Mouse (Mus musculus) liver, adult 2 months (tissue): Measurements from ENCODE around the gene Vav2. TPM values are rescaled to one million over a fixed set of nuclear protein-coding genes. Genes with fewer than 3 reads are reported as not detected.
A peak's percentile ranks its signal among the peaks of the same experiment; 100 is the strongest.

ENCODE experiments used
- DNase-seq: peaks from one replicate; pipeline ENCODE4 v3.0.0-alpha.2; 2011; ENCODE audit warnings: low read depth, low spot score; ENCODE audit errors: extremely low read depth
- H3K27ac ChIP-seq: fragments of 200-500 bp; replicated peaks from 2 replicates; pipeline ENCODE4 v1.5.1; 2012; ENCODE audit warnings: low read depth, mild to moderate bottlenecking, control low read depth, inconsistent platforms, low read length; ENCODE audit not compliant: insufficient read depth
- H3K27me3 ChIP-seq: fragments of 200-500 bp; 2 replicates; pipeline ENCODE4 v1.6.1; 2012; ENCODE audit warnings: mild to moderate bottlenecking, moderate library complexity, low read length, inconsistent platforms; ENCODE audit not compliant: control insufficient read depth, insufficient read depth
- H3K36me3 ChIP-seq: fragments of 200-500 bp; 2 replicates; pipeline ENCODE4 v1.6.1; 2012; ENCODE audit warnings: low read length, inconsistent platforms; ENCODE audit not compliant: control insufficient read depth, insufficient read depth
- H3K4me1 ChIP-seq: fragments of 200-500 bp; 2 replicates; pipeline ENCODE4 v1.6.1; 2011; ENCODE audit warnings: low read length; ENCODE audit not compliant: control insufficient read depth, insufficient read depth
- H3K4me3 ChIP-seq: fragments of 200-500 bp; 2 replicates; pipeline ENCODE4 v1.5.1; 2011; ENCODE audit warnings: low read depth, mild to moderate bottlenecking, control low read depth, low read length, moderate library complexity; ENCODE audit not compliant: insufficient read depth
- H3K79me2 ChIP-seq: fragments of 200-500 bp; 2 replicates; pipeline ENCODE4 v1.6.1; 2012; ENCODE audit warnings: inconsistent platforms, mild to moderate bottlenecking, low read length, moderate library complexity; ENCODE audit not compliant: control insufficient read depth, insufficient read depth
- H3K9ac ChIP-seq: fragments of 200-500 bp; 2 replicates; pipeline ENCODE4 v1.6.1; 2012; ENCODE audit warnings: low read depth, mild to moderate bottlenecking, control low read depth, inconsistent platforms, low read length
- CTCF ChIP-seq: fragments of 200-500 bp; IDR thresholded peaks from 2 replicates; pipeline ENCODE4 v1.5.1; 2011; ENCODE audit warnings: low read depth, low read length, control low read depth
- POLR2A ChIP-seq: fragments of 200-500 bp; IDR thresholded peaks from 2 replicates; pipeline ENCODE4 v1.6.1; 2011; ENCODE audit warnings: low read length, control low read depth; ENCODE audit not compliant: insufficient read depth; ENCODE audit errors: extremely low read depth
- WGBS: fragments of 180-500 bp; shearing (Covaris S2); methylation state at CpG from one replicate; pipeline ENCODE4 v1.1.7; 2018; 5-methylcytosine and 5-hydroxymethylcytosine counted together
- polyA plus RNA-seq: library from polyadenylated mRNA; depleted of rRNA; stranded (reverse); fragments of >200 nt; gene quantifications from 2 replicates; pipeline ENCODE4 v1.2.3, GENCODE M21; 2012
- total RNA-seq: library from RNA; depleted of rRNA; stranded (reverse); fragments of >200 nt; gene quantifications from 2 replicates; pipeline ENCODE4 v1.2.3, GENCODE M21; 2014

Vav2 gene
- total and polyA plus RNA-seq, 2 experiments = 17.6 to 26.0 TPM

DNA sequence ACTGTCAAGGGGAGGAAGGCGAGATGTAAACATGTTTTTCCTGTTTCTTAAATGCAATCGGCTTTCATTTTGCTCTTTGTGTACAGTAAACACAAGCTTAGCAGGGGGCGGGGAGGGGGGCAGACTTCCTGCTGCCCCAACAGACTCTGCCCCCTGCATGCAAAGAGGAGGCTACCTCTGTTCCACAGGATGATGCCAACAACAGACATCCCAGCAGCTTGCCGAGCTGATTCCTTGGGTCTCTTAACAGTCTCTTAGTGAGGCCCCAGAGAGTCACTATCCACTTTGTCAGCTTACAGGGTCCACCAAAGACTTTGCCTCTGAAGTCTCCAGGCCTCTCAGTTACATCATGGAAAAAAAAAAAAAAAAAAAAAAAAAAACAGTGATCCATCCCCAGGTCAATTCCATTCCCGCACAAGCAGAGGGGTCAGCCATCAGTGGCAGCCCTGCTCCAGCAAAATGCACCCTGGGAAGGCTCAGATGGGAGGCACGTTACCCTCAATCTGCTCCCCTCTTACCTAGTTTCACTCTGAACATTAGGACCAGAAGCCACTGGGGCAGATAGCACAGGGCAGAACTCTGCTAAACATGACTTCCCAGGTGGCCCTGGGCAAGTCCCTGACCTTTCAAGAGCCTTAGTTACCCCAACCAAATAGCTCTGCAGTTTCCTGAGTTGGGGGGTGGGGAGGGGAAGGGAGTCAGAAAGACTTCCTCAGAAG is 22.3 kb downstream of the Vav2 start:
- peaks cover 30% of the 10 kb centered on the region for H3K4me1 ChIP-seq
- peak overlapping the region; percentile 30 for H3K27ac ChIP-seq

DNA sequence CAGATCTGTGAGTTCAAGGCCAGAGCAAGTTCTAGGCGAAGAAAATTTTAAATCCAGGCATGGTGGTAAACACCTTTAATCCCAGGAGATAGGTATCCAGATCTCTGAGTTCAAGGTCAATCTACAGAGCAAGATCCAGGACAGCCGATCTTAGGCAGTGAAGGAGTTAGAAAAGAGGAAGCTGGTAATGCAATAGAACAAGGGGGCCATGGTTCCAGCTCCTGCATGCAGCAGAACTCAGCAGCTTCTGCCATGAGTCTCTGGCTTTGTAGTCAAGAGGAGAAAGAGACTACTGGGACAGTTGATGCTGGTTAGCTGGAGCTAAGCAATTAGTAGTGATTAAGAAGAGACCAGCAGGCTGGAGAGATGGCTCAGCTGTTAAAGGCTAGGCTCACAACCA is 25.3 kb downstream of the Vav2 start:
- Histone ChIP-seq H3K4me1 (peaks cover 19% of the 10 kb centered on the region), H3K79me2 (peaks cover 62% of the 10 kb centered on the region), H3K4me3 (no peak overlapping the region), H3K27ac (no peak overlapping the region), H3K36me3 (no peaks in the 10 kb centered on the region), H3K9ac (no peak overlapping the region), H3K27me3 (no peaks in the 10 kb centered on the region)
- WGBS = 82% methylated on average over 2 of the region's 2 CpGs
- DNase-seq = no peak
- TF ChIP-seq POLR2A = no peak
- TF ChIP-seq CTCF = no peak

More for the DNA sequence above, 22.3 kb downstream of the Vav2 start:
- H3K79me2 ChIP-seq = peaks cover 63% of the 10 kb centered on the region
- no peaks in the 10 kb centered on the region for H3K36me3 ChIP-seq
- TF ChIP-seq POLR2A (no peak), CTCF (no peak)
- H3K27me3 ChIP-seq = no peaks in the 10 kb centered on the region
- no peak overlapping the region for H3K4me3 ChIP-seq
- 37% methylated on average over 6 of the region's 6 CpGs for WGBS
- DNase-seq = no peak
- no peak overlapping the region for H3K9ac ChIP-seq

DNA sequence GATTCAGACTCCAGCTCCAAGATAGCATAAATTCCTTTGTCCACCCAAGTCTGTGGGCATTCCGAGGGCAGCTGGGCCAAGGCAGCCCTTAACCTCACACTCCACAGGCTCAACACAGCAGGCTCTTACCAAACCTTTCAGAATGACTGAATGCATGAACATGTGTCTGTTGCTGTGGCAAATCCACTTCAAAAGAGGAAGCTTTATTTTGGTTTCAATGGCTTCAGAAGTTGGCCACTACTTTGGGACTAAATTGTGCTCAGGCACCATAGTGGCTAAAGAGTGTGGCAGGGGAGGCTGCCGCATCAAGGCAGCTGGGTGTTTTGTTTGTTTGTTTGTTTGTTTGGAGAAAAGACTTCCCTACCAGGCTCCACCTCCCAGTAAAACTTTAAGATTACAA is 26.8 kb downstream of the Vav2 start:
- peaks cover 9% of the 10 kb centered on the region for H3K4me1 ChIP-seq
- H3K27ac ChIP-seq = no peak overlapping the region
- TF ChIP-seq POLR2A = no peak
- no peak for TF ChIP-seq CTCF
- no peak overlapping the region for H3K9ac ChIP-seq
- no peak overlapping the region for H3K4me3 ChIP-seq
- H3K36me3 ChIP-seq = no peaks in the 10 kb centered on the region
- 98% methylated on average over 2 of the region's 2 CpGs for WGBS
- no peak for DNase-seq
- H3K27me3 ChIP-seq = no peaks in the 10 kb centered on the region
- peaks cover 61% of the 10 kb centered on the region for H3K79me2 ChIP-seq

DNA sequence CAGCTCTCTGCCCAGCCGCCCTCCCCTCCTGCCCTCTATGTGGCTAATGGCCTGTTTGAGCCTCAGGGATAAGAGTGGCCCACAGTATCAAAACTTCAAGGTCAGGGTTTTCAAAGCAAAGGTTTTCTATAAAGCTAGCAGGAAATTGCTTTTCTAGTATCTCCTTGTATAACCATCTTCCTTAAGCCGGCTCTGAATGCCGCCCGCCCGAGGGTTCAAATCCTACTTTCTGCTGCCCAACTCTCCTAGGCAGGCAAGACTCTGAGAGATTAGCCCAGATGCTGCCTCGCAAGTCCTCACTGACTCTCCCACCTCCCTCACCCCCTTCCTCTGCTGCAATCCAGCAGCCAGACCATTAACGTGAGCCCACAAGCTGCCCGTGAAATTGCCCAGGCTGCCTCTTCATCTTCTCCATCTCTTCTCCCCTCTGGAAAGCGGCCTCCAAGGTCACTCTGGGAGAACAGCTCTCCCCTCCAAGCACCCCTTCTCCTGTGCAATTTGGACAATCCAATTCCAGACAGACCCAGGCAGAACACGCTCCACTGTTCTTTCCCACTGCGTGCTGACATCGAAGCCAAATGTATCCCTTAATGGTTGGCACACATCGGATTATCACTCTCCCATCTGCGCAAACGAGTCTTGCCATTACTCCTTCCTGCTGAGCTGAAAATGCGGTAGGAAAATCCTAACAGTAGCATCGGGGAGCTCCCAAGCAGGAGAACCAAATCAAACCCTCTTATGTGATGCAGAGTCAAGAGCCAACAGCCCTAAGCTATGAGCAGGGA is 30.0 kb downstream of the Vav2 start:
- Histone ChIP-seq H3K4me1 (peaks cover 19% of the 10 kb centered on the region), H3K4me3 (no peak overlapping the region), H3K27ac (no peak overlapping the region), H3K27me3 (no peaks in the 10 kb centered on the region), H3K79me2 (peaks cover 60% of the 10 kb centered on the region), H3K36me3 (no peaks in the 10 kb centered on the region), H3K9ac (no peak overlapping the region)
- 86% methylated on average over 17 of the region's 17 CpGs for WGBS
- no peak for DNase-seq
- no peak for TF ChIP-seq POLR2A
- TF ChIP-seq CTCF = no peak

DNA sequence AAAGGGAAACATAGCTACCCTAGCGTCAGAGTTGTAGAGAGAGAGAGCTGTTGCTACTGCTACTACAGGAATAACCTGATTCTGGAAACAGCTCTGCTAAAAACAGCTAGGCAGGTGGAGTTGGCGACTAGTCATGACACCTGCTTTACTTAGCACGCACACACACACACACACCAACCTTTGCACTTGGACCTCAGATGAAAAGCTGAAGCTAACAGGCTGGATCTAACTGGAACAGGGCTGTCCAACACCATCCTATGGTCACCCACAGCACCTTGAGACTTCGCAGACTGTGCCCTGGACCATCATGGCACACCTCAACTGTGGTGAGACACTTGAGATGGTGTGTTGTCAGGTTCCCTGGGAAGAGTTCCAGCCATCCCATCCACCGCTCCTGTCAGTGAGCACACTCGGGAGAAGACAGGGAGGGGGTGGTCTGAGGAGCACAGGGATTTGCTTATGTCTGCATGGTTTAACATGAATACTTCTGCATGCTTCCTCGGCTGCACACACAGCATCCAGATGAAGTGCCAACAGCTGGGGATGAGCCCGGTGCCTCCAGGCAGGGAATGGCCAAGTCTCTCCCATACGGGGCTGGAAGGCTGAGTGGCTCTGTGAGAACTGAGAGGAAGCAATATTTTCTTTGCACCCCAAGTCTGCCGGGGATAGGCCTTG is 32.5 kb downstream of the Vav2 start:
- 43% methylated on average over 10 of the region's 10 CpGs for WGBS
- H3K4me1 ChIP-seq = peaks cover 36% of the 10 kb centered on the region
- peak; percentile 88 for DNase-seq

More for the DNA sequence above, 32.5 kb downstream of the Vav2 start:
- Histone ChIP-seq H3K4me3 (no peak overlapping the region), H3K27ac (peak overlapping the region; percentile 49), H3K27me3 (no peaks in the 10 kb centered on the region), H3K79me2 (peaks cover 55% of the 10 kb centered on the region), H3K36me3 (no peaks in the 10 kb centered on the region), H3K9ac (no peak overlapping the region)
- TF ChIP-seq CTCF (no peak), POLR2A (no peak)
